Mouse (Mus musculus) thymus, postnatal 25 days (tissue): Measurements from ENCODE around the gene Gpr4.

Source experiments
- DNase-seq: peaks from one replicate; pipeline ENCODE4 v3.0.0; 2022

Gene Gpr4

DNA sequence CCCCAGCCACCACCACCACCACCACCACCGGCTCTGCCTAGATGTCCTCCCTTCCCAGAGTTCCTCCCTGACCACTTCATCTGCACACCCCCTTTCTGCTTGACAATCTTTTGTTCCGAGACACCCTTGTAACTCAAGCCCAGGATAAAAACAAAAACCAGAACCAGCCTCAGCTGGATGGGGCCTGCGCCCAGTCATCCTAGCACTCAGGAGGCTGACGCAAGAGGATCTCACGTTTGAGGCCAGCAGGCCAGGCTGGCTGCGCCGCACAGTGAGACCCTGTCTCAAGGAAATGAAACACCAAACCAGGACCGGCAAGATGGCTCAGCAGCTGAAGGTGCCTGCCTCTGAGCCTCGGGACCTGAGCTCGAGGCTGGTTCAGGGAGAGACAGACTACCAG lies 54.7 kb downstream of the Gpr4 start:
- no peak for DNase-seq

DNA sequence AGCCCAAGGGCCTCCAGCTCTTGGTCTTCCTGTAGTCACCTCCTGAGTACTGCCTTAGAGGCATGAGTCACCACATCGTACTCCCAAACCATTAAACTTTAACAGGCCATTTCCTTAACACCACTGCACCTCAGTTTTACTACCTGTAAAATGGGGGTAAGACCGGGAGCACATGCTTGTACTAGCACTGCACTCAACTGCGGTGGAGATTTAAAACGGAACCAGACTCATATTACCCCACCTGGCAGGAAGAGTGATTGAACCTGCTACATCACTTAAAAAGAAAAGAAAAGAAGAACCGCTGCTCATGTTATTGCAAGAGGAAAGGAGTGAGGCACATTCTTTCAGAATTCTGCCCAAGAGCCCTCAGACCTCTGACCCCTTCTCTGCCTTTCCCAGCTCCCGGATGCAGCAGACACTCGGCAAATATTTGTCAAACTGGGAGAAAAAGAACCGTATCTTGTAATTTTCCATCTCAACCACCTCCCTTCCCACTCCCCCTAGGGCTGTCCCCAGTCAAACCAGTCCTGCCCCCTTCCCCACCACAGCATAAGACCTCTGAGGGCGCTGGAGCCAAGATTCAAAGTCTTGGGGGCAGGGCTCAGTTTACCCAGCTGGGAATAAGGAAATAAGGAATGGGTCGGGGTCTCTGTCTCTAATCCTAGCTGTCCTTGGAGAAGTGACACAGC lies 56.8 kb downstream of the Gpr4 start:
- DNase-seq = peak; percentile 25

GRCm38 (mm10) chr7:19269721-19270441 lies 57.5 kb downstream of the Gpr4 start:
- DNase-seq = peak; percentile 30

DNA sequence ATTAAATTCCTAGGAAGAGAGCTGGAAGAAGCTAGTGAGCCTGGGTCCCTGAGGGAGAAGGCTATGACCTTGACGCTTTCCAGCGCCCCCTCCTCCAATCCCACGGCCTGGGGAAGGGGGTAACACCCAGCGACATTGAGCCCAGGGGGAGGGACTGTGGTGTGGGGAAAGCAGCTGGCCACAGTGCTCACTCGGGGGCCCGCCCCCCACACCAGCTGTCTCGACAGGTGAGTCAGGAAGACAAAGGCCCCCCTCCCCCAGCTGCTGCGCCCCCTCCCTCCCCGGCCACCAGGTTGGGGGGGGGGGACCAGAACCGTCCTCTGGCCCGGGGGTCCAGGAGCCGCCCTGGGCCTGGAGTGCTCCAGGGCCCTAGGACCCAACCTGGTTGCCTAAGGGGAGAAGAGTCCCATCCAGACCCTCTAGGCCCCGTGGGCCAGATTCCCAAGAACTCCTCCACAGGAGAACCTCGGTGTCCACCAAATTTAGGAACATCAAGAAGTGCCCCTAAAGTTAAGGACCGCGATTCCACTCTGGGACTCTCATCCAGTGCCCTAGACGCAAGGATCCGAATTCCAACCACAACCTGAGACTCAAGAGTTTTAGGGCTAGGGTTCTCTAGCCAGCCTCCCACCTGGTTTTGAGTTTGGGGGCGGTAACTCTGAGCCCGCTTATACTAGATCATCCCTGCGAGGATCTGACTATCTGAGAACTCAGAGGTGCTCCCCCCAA lies 58.3 kb downstream of the Gpr4 start:
- DNase-seq = peak; percentile 48

DNA sequence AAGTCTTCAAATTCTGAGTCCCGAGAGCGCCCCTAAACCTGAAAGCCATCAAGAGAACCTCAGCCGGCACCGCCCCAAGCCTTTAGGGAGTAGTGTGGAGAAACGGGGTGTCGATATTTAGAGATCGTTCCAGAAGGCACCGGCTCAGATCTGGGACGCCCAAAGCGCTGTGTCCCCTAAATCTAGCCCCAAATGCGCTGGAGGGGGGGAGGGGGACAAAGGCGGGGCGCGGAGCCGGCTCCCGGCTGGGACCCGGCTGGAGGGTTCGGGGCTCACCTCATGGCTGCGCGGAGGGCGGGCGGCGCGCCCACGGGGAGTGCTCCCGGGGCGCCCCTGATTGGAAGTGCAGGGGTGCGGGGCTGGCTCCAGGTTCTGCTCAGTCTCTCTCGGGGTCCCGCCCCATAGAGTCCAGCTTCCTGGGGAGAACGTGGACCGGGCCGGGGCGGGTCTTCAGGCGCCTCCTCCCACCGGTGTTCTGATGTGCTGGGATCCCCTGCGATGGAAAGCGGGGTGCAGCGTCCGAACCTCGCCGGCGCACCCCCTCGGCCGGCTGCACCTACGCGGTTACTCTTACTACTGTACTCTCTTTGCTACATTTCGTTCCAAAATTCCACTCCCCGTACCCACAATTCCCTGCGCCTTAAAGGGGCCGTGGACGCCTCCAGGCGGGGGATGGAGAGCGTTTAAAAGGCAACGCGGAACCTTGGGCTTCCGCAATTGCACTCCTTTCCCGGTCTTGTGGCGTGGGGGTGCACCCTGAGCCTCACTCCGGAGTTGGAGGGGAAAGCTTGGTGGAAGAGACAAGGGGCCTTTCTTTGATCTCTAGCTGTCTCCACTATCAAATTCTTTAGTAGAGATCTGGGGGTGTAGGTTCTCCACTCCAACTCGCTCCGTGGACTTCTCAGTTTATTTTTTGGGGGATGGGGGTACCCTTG lies 59.2 kb downstream of the Gpr4 start, which contains the start of gene Vasp:
Gene Vasp, minus strand, starts transcription at position 580 of the 935 bp plus-strand sequence.
- peak; percentile 87 for DNase-seq

GRCm38 (mm10) chr7:19272173-19272764 lies 59.9 kb downstream of the Gpr4 start:
- peak; percentile 91 for DNase-seq
